Mouse (Mus musculus) megakaryocyte, embryonic 14.5 days (primary cell): Measurements from ENCODE around the gene Chn1.

Experiments used
- FLI1 ChIP-seq: IDR thresholded peaks from 2 replicates; pipeline ENCODE4 v1.6.1; 2012; ENCODE audit warnings: low read length, inconsistent platforms, mixed read lengths
- GATA1 ChIP-seq: IDR thresholded peaks from 3 replicates; pipeline ENCODE4 v1.6.1; 2012; ENCODE audit warnings: mixed read lengths, low read length, inconsistent platforms, borderline replicate concordance

GRCm38 (mm10) chr2:73587109-73587506 lies 188.0 kb downstream of the Chn1 start:
- TF ChIP-seq GATA1 (no peak), FLI1 (no peak)
